Mouse (Mus musculus) telencephalon, adult 2 months (tissue): ENCODE measurements around the gene Dcun1d2.

Experiments
- DNase-seq: peaks from one replicate; pipeline ENCODE4 v3.0.0-alpha.2; 2011; ENCODE audit warnings: low read depth, low spot score

Gene Dcun1d2

DNA sequence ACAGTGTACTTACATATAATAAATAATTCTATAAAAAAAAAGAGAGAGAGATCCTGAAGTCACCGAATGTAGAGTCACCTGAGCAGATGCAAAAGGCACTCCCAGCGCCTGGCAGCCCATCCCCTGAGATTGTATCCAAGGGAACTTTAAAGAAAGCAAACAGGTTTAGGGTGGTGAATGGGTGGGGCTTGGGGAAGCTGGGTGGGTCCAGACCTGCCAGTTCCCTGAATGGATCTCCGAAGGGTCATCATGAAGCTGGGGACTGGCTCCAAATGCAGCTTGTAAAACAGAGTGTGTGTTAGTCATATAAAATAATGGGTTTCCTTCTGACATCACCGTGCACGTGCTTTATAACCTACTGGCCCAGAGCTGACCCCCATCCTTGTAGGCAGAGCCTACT lies 81.6 kb downstream of the Dcun1d2 start:
- DNase-seq = no peak
